Mouse (Mus musculus) CH12.LX (cell line): ENCODE results near the gene Tnni2. TPM values are rescaled to one million over a fixed set of nuclear protein-coding genes. Genes with fewer than 3 reads are reported as not detected.

Source experiments
- DNase-seq: peaks from one replicate; pipeline ENCODE4 v3.0.0-alpha.2; 2013; ENCODE audit errors: extremely low read depth
- H3K27ac ChIP-seq: 2 replicates; pipeline ENCODE4 v1.5.1; 2012; ENCODE audit warnings: low read depth, mild to moderate bottlenecking, control low read depth, moderate library complexity; ENCODE audit not compliant: insufficient read depth
- H3K27me3 ChIP-seq: replicated peaks from 2 replicates; pipeline ENCODE3; 2012; ENCODE audit warnings: inconsistent platforms
- H3K36me3 ChIP-seq, 2 experiments: replicated peaks in 1 of 2; 2 replicates each; pipeline versions ENCODE3 to v1.6.1; 2012; ENCODE audit warnings: inconsistent platforms in 1 of 2, low read length in 1 of 2, mild to moderate bottlenecking in 1 of 2, mixed read lengths in 1 of 2, moderate library complexity in 1 of 2; ENCODE audit not compliant: control insufficient read depth in 1 of 2, insufficient read depth in 1 of 2
- H3K4me1 ChIP-seq, 2 experiments: 2 replicates each; pipeline ENCODE4 v1.6.1; 2012; ENCODE audit warnings: inconsistent platforms in 1 of 2, moderate library complexity in 1 of 2; ENCODE audit not compliant: insufficient read depth in 2 of 2, control insufficient read depth in 1 of 2
- H3K4me2 ChIP-seq: 2 replicates; pipeline ENCODE4 v1.6.1; 2012; ENCODE audit warnings: low read depth, mild to moderate bottlenecking, control low read depth; ENCODE audit not compliant: poor library complexity, insufficient read depth, severe bottlenecking
- H3K4me3 ChIP-seq, 3 experiments: fragments of 150-350 bp in 1 of 3; sonication (generic) in 1 of 3; replicated peaks in 1 of 3; 2 replicates each; pipeline versions ENCODE3 to v1.5.1; 2011 to 2012; ENCODE audit warnings: low read depth in 2 of 3, low read length in 2 of 3, mild to moderate bottlenecking in 2 of 3, moderate library complexity in 2 of 3, control low read depth in 1 of 3, improper control_type of control experiment in 1 of 3, inconsistent platforms in 1 of 3, mixed read lengths in 1 of 3; ENCODE audit not compliant: poor library complexity in 1 of 3
- H3K79me2 ChIP-seq: replicated peaks from 2 replicates; pipeline ENCODE4 v1.6.1; 2012; ENCODE audit warnings: mild to moderate bottlenecking, moderate library complexity; ENCODE audit not compliant: control insufficient read depth, poor library complexity, insufficient read depth, severe bottlenecking; ENCODE audit errors: extremely low read depth
- H3K9ac ChIP-seq: 2 replicates; pipeline ENCODE4 v1.6.1; 2012; ENCODE audit warnings: low read depth, mild to moderate bottlenecking, control low read depth, moderate library complexity; ENCODE audit not compliant: insufficient read depth
- H3K9me3 ChIP-seq: replicated peaks from 2 replicates; pipeline ENCODE3; 2012; ENCODE audit warnings: low read length, inconsistent platforms, mixed read lengths
- BHLHE40 ChIP-seq: IDR thresholded peaks from 2 replicates; pipeline ENCODE4 v1.6.1; 2011; ENCODE audit warnings: mild to moderate bottlenecking, low read depth, low read length, improper control_type of control experiment
- CHD1 ChIP-seq: IDR thresholded peaks from 2 replicates; pipeline ENCODE4 v1.6.1; 2012; ENCODE audit warnings: low read depth, low read length, improper control_type of control experiment, inconsistent platforms
- E2F4 ChIP-seq: IDR thresholded peaks from 2 replicates; pipeline ENCODE4 v1.6.1; 2011; ENCODE audit warnings: low read depth, low read length, improper control_type of control experiment; ENCODE audit not compliant: insufficient replicate concordance
- ELF1 ChIP-seq: IDR thresholded peaks from 2 replicates; pipeline ENCODE4 v1.6.1; 2014; ENCODE audit warnings: low read depth, mild to moderate bottlenecking, inconsistent platforms, low read length, improper control_type of control experiment
- MAFK ChIP-seq: IDR thresholded peaks from 2 replicates; pipeline ENCODE4 v1.6.1; 2011; ENCODE audit warnings: low read length, improper control_type of control experiment; ENCODE audit not compliant: insufficient replicate concordance
- MAX ChIP-seq: IDR thresholded peaks from 2 replicates; pipeline ENCODE4 v1.6.1; 2011; ENCODE audit warnings: low read length, improper control_type of control experiment
- MEF2A ChIP-seq: IDR thresholded peaks from 2 replicates; pipeline ENCODE4 v1.6.1; 2014; ENCODE audit warnings: low read depth, mild to moderate bottlenecking, inconsistent platforms, low read length, improper control_type of control experiment, borderline replicate concordance
- MYC ChIP-seq: IDR thresholded peaks from 2 replicates; pipeline ENCODE4 v1.6.1; 2011; ENCODE audit warnings: low read depth, mild to moderate bottlenecking, improper control_type of control experiment, low read length
- NRF1 ChIP-seq: IDR thresholded peaks from 2 replicates; pipeline ENCODE4 v1.6.1; 2014; ENCODE audit warnings: low read depth, mild to moderate bottlenecking, inconsistent platforms, low read length, improper control_type of control experiment, moderate library complexity
- RAD21 ChIP-seq: IDR thresholded peaks from 2 replicates; pipeline ENCODE4 v1.6.1; 2011; ENCODE audit warnings: low read depth, mild to moderate bottlenecking, low read length, improper control_type of control experiment, moderate library complexity
- RCOR1 ChIP-seq: conservative IDR thresholded peaks from 2 replicates; pipeline ENCODE4 v1.6.1; 2012; ENCODE audit warnings: low read depth, mild to moderate bottlenecking, inconsistent platforms, low read length, improper control_type of control experiment
- SMC3 ChIP-seq: IDR thresholded peaks from 2 replicates; pipeline ENCODE4 v1.6.1; 2011; ENCODE audit warnings: low read depth, low read length, improper control_type of control experiment
- TBP ChIP-seq: conservative IDR thresholded peaks from 2 replicates; pipeline ENCODE4 v1.6.1; 2011; ENCODE audit warnings: low read depth, low read length, improper control_type of control experiment
- TCF12 ChIP-seq: IDR thresholded peaks from 2 replicates; pipeline ENCODE4 v1.6.1; 2014; ENCODE audit warnings: low read depth, mild to moderate bottlenecking, inconsistent platforms, low read length, improper control_type of control experiment
- UBTF ChIP-seq: IDR thresholded peaks from 2 replicates; pipeline ENCODE4 v1.6.1; 2012; ENCODE audit warnings: low read depth, mild to moderate bottlenecking, inconsistent platforms, low read length, improper control_type of control experiment, moderate library complexity
- ZNF384 ChIP-seq: IDR thresholded peaks from 2 replicates; pipeline ENCODE4 v1.6.1; 2012; ENCODE audit warnings: low read depth, low read length, improper control_type of control experiment, inconsistent platforms
- dilution Hi-C: fragments of 300-500 bp; cut with MboI; formaldehyde crosslinking; loops from 2 replicates; pipeline ENCODE4 v1.14.3; 2020; ENCODE audit warnings: low sequenced_read_pairs; ENCODE audit not compliant: extremely low pct_unique_long_range_greater_than_20kb, extremely low pct_ligation_motif_present
- in situ Hi-C: fragments of 300-500 bp; cut with MboI; formaldehyde crosslinking; loops from 3 replicates; pipeline ENCODE4 v1.14.3; 2019; ENCODE audit warnings: low sequenced_read_pairs, low pct_ligation_motif_present, low pct_unique_long_range_greater_than_20kb, mixed read lengths
- polyA plus RNA-seq: library from polyadenylated mRNA; unstranded; fragments of >175 nt; gene quantifications from 2 replicates; pipeline ENCODE4 v1.2.1, GENCODE M21; 2012; ENCODE audit warnings: low read depth; ENCODE audit not compliant: insufficient read length
- total RNA-seq, 2 experiments: library from RNA; depleted of rRNA; stranded (reverse); fragments of 300-350 nt in 1 of 2; fragments of >200 nt in 1 of 2; gene quantifications; 2 replicates each; pipeline ENCODE4 v1.2.3; 2012 to 2014

Gene Tnni2
- total and polyA plus RNA-seq, 3 experiments = 35.0 to 88.1 (median 74.0) TPM

- TF ChIP-seq UBTF = no peak
- TF ChIP-seq TCF12 = no peak
- TF ChIP-seq E2F4 = no peak
- TF ChIP-seq RAD21 = no peak
- no peak for TF ChIP-seq MYC
- no peak for TF ChIP-seq BHLHE40
- TF ChIP-seq CHD1 = no peak
- TF ChIP-seq MEF2A = no peak
- TF ChIP-seq ELF1 = no peak
- TF ChIP-seq TBP = no peak
- TF ChIP-seq RCOR1 = no peak
- TF ChIP-seq SMC3 = no peak
- no peak for TF ChIP-seq NRF1
- no peak for TF ChIP-seq MAFK
- H3K9me3 ChIP-seq = no peaks in the 10 kb centered on the region
- H3K79me2 ChIP-seq = no peaks in the 10 kb centered on the region
- H3K27me3 ChIP-seq = no peaks in the 10 kb centered on the region
- dilution Hi-C loops = no loop called here
- H3K4me3 ChIP-seq = no peak overlapping the region
- H3K4me1 ChIP-seq = peaks cover 23 to 48% of the 10 kb centered on the region in 2 experiments
- no peak for DNase-seq
- H3K27ac ChIP-seq = no peak overlapping the region
- no peak overlapping the region for H3K4me2 ChIP-seq
- no peaks in the 10 kb centered on the region for H3K36me3 ChIP-seq
- in situ Hi-C loops = no loop called here
- H3K9ac ChIP-seq = no peak overlapping the region
These were observed 43.6 kb upstream of the Tnni2 start for GRCm38 (mm10) chr7:142398052-142398451.

GRCm38 (mm10) chr7:142399250-142399649, 42.4 kb upstream of the Tnni2 start:
- H3K9ac ChIP-seq = no peak overlapping the region
- peak; percentile 39 for DNase-seq
- peak; percentile 95 for TF ChIP-seq ZNF384
- TF ChIP-seq MAX = no peak
- no peak overlapping the region for H3K4me2 ChIP-seq
- no peak overlapping the region for H3K27ac ChIP-seq
- no peaks in the 10 kb centered on the region for H3K36me3 ChIP-seq
- no peaks in the 10 kb centered on the region for H3K9me3 ChIP-seq
- peaks cover 12 to 36% of the 10 kb centered on the region in 2 experiments for H3K4me1 ChIP-seq
- no peaks in the 10 kb centered on the region for H3K79me2 ChIP-seq
- in situ Hi-C loops = no loop called here
- no peak overlapping the region for H3K4me3 ChIP-seq
- H3K27me3 ChIP-seq = no peaks in the 10 kb centered on the region
- dilution Hi-C loops = no loop called here
